In the genomic region with DNA sequence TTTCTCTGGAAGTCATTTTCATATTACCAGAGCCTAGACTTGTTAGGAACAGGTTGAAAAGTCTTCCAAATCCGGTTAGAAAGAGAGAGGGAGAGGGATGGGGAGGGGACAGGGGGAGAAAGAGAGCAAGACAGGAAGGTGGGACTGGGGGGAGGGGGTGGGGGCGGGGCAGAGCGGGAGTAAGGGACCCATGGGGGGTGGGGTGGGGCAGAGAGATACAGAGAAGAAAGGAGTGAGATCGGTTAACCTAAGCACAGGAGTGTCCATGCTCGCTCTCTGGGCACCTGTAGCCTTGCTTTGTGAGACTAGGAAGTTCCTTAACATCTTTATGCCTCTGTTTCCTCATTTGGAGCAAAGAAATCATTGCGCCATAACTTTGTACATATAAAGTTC, we compare ENCODE assay signal across 11 mouse cellular contexts. TPM values are rescaled to one million over a fixed set of nuclear protein-coding genes. Genes with fewer than 3 reads are reported as not detected.
DNase-seq lines count a peak whose midpoint lies in the region; ATAC-seq and TF ChIP-seq lines count a peak whose summit lies in the region.
"Had no signal": no experiment of that assay in that cellular context is flagged by ENCODE, and none has a peak within 500 bp of the region (broad histone marks: within the 10 kb centered on the region; RNA-seq: fewer than 3 reads in every experiment).

No protein-coding gene starts in this region.

- H3K9ac ChIP-seq in kidney, postnatal 0 days (ENCODE audit: low read depth, low read length) = no peak overlapping the region
- no peak overlapping the region for H3K9ac ChIP-seq in hindbrain, embryonic 15.5 days
- H3K9ac ChIP-seq in midbrain, embryonic 16.5 days (ENCODE audit: low read depth, low read length) = no peak overlapping the region

- H3K36me3 ChIP-seq in kidney, postnatal 0 days (ENCODE audit: insufficient read depth, low read length) = no peaks in the 10 kb centered on the region
- no peaks in the 10 kb centered on the region for H3K36me3 ChIP-seq in forebrain, embryonic 10.5 days (replicated peaks)
- no peaks in the 10 kb centered on the region for H3K36me3 ChIP-seq in hindbrain, embryonic 15.5 days
- no peaks in the 10 kb centered on the region for H3K36me3 ChIP-seq in midbrain, embryonic 16.5 days (ENCODE audit: control insufficient read depth, insufficient read depth, low read length)

- H3K4me2 ChIP-seq in kidney, postnatal 0 days (ENCODE audit: low read length) = peak overlapping the region; percentile 40
- peak overlapping the region; percentile 44; the same call in 1 of the 2 replicates for H3K4me2 ChIP-seq in hindbrain, embryonic 15.5 days
- peak overlapping the region; percentile 35; the same call in 1 of the 2 replicates for H3K4me2 ChIP-seq in midbrain, embryonic 16.5 days (ENCODE audit: low read length)

- WGBS in kidney, postnatal 0 days = 24% methylated on average over 6 of the region's 6 CpGs
- WGBS in forebrain, embryonic 10.5 days = 20% methylated on average over 6 of the region's 6 CpGs
- 37% methylated on average over 6 of the region's 6 CpGs for WGBS in hindbrain, embryonic 15.5 days
- 25% methylated on average over 6 of the region's 6 CpGs for WGBS in midbrain, embryonic 16.5 days

- no peak for DNase-seq in kidney, postnatal 0 days (ENCODE audit: low spot score)
- DNase-seq in kidney, postnatal 14 days = no peak
- DNase-seq in forebrain, embryonic 10.5 days (ENCODE audit: extremely low spot score, low spot score) = no peak
- DNase-seq in thymus, adult 18-20 months = no peak
- DNase-seq: adrenal gland, postnatal 25 days; cerebellum, postnatal 36 days; thymus, postnatal 14 days had no signal

- H3K27me3 ChIP-seq in kidney, postnatal 0 days (ENCODE audit: insufficient read depth, low read length) = no peaks in the 10 kb centered on the region
- peaks cover 26% of the 10 kb centered on the region for H3K27me3 ChIP-seq in forebrain, embryonic 10.5 days (ENCODE audit: poor library complexity, severe bottlenecking)
- no peaks in the 10 kb centered on the region for H3K27me3 ChIP-seq in hindbrain, embryonic 15.5 days
- no peaks in the 10 kb centered on the region; the same call in 1 of the 2 replicates for H3K27me3 ChIP-seq in midbrain, embryonic 16.5 days (ENCODE audit: control insufficient read depth, insufficient read depth, low read depth, low read length)

- no peak for TF ChIP-seq CTCF in kidney, postnatal 0 days (IDR thresholded peaks at IDR 0.05; ENCODE audit: low read depth)

- no peak for ATAC-seq in kidney, postnatal 0 days (replicated peaks; ENCODE audit: low FRiP score, low read depth)
- ATAC-seq in hindbrain, embryonic 15.5 days (ENCODE audit: low FRiP score, low read depth) = no peak
- no peak for ATAC-seq in midbrain, embryonic 16.5 days
- no peak for ATAC-seq in frontal cortex, adult (ENCODE audit: low TSS enrichment)

- H3K27ac ChIP-seq in kidney, postnatal 0 days = no peak overlapping the region
- H3K27ac ChIP-seq in forebrain, embryonic 10.5 days = peak overlapping the region; percentile 15; the same call in 1 of the 2 replicates
- H3K27ac ChIP-seq in hindbrain, embryonic 15.5 days (replicated peaks) = no peak overlapping the region
- H3K27ac ChIP-seq in midbrain, embryonic 16.5 days (ENCODE audit: low read length) = no peak overlapping the region
- H3K27ac ChIP-seq: macrophage had no signal

- peak overlapping the region; percentile 5; the same call in 1 of the 2 replicates for H3K4me3 ChIP-seq in kidney, postnatal 0 days (replicated peaks; ENCODE audit: low read depth, low read length)
- H3K4me3 ChIP-seq in forebrain, embryonic 10.5 days = peak overlapping the region; percentile 36
- no peak overlapping the region for H3K4me3 ChIP-seq in hindbrain, embryonic 15.5 days
- H3K4me3 ChIP-seq in midbrain, embryonic 16.5 days (ENCODE audit: low read depth, low read length) = no peak overlapping the region

- no peaks in the 10 kb centered on the region for H3K9me3 ChIP-seq in kidney, postnatal 0 days (replicated peaks; ENCODE audit: low read length)
- peaks cover under 1% of the 10 kb centered on the region; the same call in 1 of the 2 replicates for H3K9me3 ChIP-seq in forebrain, embryonic 10.5 days
- no peaks in the 10 kb centered on the region for H3K9me3 ChIP-seq in hindbrain, embryonic 15.5 days
- H3K9me3 ChIP-seq in midbrain, embryonic 16.5 days (replicated peaks; ENCODE audit: control insufficient read depth, low read length, poor library complexity, severe bottlenecking) = no peaks in the 10 kb centered on the region

- 0 out of 2 replicates have a peak, but pooled peaks cover 6% of the 10 kb centered on the region for H3K4me1 ChIP-seq in kidney, postnatal 0 days (replicated peaks; ENCODE audit: insufficient read depth, low read length)
- peaks cover 15% of the 10 kb centered on the region for H3K4me1 ChIP-seq in forebrain, embryonic 10.5 days
- H3K4me1 ChIP-seq in hindbrain, embryonic 15.5 days (replicated peaks) = peaks cover 6% of the 10 kb centered on the region; the same call in 1 of the 2 replicates
- 0 out of 2 replicates have a peak, but pooled peaks cover 6% of the 10 kb centered on the region for H3K4me1 ChIP-seq in midbrain, embryonic 16.5 days (ENCODE audit: control insufficient read depth, insufficient read depth, low read length)

RNA-seq across cellular contexts. Expression of a gene that starts 56.8 kb away (rescaled TPM):
- 7.0 and 8.6 TPM in 2 replicates for polyA plus RNA-seq in kidney, postnatal 0 days (2015; fragmentation: Nextera tagmentation; extraction: Ambion mirVana)
- polyA plus RNA-seq in forebrain, embryonic 10.5 days (2016; fragmentation: Nextera tagmentation; extraction: Ambion mirVana) = 2.3 TPM in 2 replicates
- 3.1 and 3.4 TPM in 2 replicates for polyA plus RNA-seq in hindbrain, embryonic 15.5 days (2015; fragmentation: Nextera tagmentation; extraction: Ambion mirVana)
- polyA plus RNA-seq in midbrain, embryonic 16.5 days (2015; fragmentation: Nextera tagmentation; extraction: Ambion mirVana) = 2.8 and 3.1 TPM in 2 replicates

Comparison
In these comparisons a context has a peak if more than half of its experiments do, and no peak if none do; other contexts are left out.
1. H3K4me3 ChIP-seq: peak in kidney, postnatal 0 days (single experiment) and forebrain, embryonic 10.5 days (single experiment); none in hindbrain, embryonic 15.5 days (single experiment) and midbrain, embryonic 16.5 days (single experiment).
2. Peak in every context shown above with its lines, with median percentiles within 50 percentile points of each other: H3K4me2 ChIP-seq.